Comparison of ENCODE assay signal across 20 mouse cellular contexts in the genomic region with DNA sequence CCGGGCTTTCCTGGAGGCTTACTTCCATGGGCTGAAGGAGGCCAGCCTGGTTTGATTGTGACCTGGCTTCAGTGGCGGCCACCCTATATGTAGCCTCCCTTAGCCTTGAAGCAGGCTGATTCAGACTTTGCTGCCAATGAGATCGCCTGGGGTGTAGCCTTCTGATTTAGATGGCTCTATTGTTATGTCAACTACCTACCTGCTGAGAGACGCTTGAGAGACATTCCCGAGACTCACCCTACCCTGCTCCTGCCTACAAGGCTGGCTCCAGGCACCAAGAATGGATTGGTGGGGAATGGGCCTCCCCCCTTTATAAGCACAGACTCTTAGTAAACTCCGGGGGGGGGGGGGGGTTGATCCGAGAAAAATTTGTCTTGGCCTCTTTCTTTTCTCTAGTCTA. TPM values are rescaled to one million over a fixed set of nuclear protein-coding genes. Genes with fewer than 3 reads are reported as not detected.
DNase-seq lines count a peak whose midpoint lies in the region; ATAC-seq and TF ChIP-seq lines count a peak whose summit lies in the region.
"Had no signal": no experiment of that assay in that cellular context is flagged by ENCODE, and none has a peak within 500 bp of the region (broad histone marks: within the 10 kb centered on the region; RNA-seq: fewer than 3 reads in every experiment).

No protein-coding gene starts in this region.

- peak overlapping the region; percentile 77 for H3K4me2 ChIP-seq in heart, postnatal 0 days (ENCODE audit: low read depth, low read length)
- H3K4me2 ChIP-seq in lung, postnatal 0 days (replicated peaks; ENCODE audit: low read depth, low read length), result peak overlapping the region; percentile 72
- peak overlapping the region; percentile 98 for H3K4me2 ChIP-seq in intestine, embryonic 15.5 days (replicated peaks)
- H3K4me2 ChIP-seq: embryonic facial prominence, embryonic 15.5 days; forebrain, embryonic 12.5 days; hindbrain, embryonic 15.5 days had no signal

- H3K9ac ChIP-seq in heart, postnatal 0 days (replicated peaks; ENCODE audit: low read depth, low read length), result peak overlapping the region; percentile 2; the same call in 1 of the 2 replicates
- H3K9ac ChIP-seq in lung, postnatal 0 days (replicated peaks; ENCODE audit: low read depth), result no peak overlapping the region
- H3K9ac ChIP-seq in intestine, embryonic 15.5 days, result 0 out of 2 replicates have a peak overlapping the region, but pooled peaks have one; percentile 6
- H3K9ac ChIP-seq: embryonic facial prominence, embryonic 15.5 days; forebrain, embryonic 12.5 days; hindbrain, embryonic 15.5 days had no signal

- no peak for TF ChIP-seq EP300 in heart, postnatal 0 days (IDR thresholded peaks at IDR 0.05; ENCODE audit: low read depth)
- no peak for TF ChIP-seq EP300 in lung, postnatal 0 days (IDR thresholded peaks at IDR 0.05)

- ATAC-seq in heart, postnatal 0 days (ENCODE audit: insufficient read depth, low read depth), result no peak
- no peak for ATAC-seq in lung, postnatal 0 days
- ATAC-seq in intestine, embryonic 15.5 days, result no peak
- ATAC-seq: Patski had no signal

- peaks cover 12% of the 10 kb centered on the region for H3K36me3 ChIP-seq in heart, postnatal 0 days (replicated peaks; ENCODE audit: control insufficient read depth, insufficient read depth, low read length)
- H3K36me3 ChIP-seq in lung, postnatal 0 days (ENCODE audit: insufficient read depth, low read length), result 0 out of 2 replicates have a peak, but pooled peaks cover 6% of the 10 kb centered on the region
- H3K36me3 ChIP-seq in intestine, embryonic 15.5 days, result no peaks in the 10 kb centered on the region
- H3K36me3 ChIP-seq: embryonic facial prominence, embryonic 15.5 days; forebrain, embryonic 12.5 days; hindbrain, embryonic 15.5 days had no signal

- H3K27me3 ChIP-seq in heart, postnatal 0 days (ENCODE audit: control insufficient read depth, insufficient read depth, low read length), result no peaks in the 10 kb centered on the region
- no peaks in the 10 kb centered on the region for H3K27me3 ChIP-seq in lung, postnatal 0 days (replicated peaks; ENCODE audit: insufficient read depth, low read length)
- 0 out of 2 replicates have a peak, but pooled peaks cover 4% of the 10 kb centered on the region for H3K27me3 ChIP-seq in intestine, embryonic 15.5 days (replicated peaks)
- H3K27me3 ChIP-seq: Patski had no signal

- TF ChIP-seq POLR2A in lung, adult 2 months (IDR thresholded peaks at IDR 0.05; ENCODE audit: borderline replicate concordance, extremely low read depth, low read depth, low read length), result no peak

- no peak overlapping the region for H3K27ac ChIP-seq in heart, postnatal 0 days (ENCODE audit: low read depth)
- H3K27ac ChIP-seq in lung, postnatal 0 days (ENCODE audit: low read length), result no peak overlapping the region
- H3K27ac ChIP-seq in intestine, embryonic 15.5 days, result no peak overlapping the region
- H3K27ac ChIP-seq: embryonic facial prominence, embryonic 15.5 days; forebrain, embryonic 12.5 days; hindbrain, embryonic 15.5 days had no signal

- no peak for DNase-seq in heart, postnatal 0 days (ENCODE audit: low spot score)
- no peak for DNase-seq in heart, adult 18-20 months
- no peak for DNase-seq in lung, postnatal 0 days (ENCODE audit: low spot score)
- no peak for DNase-seq in lung, adult 2 months
- DNase-seq in urinary bladder, postnatal 10 days (ENCODE audit: low spot score), result no peak
- DNase-seq in retina, embryonic 14.5 days (ENCODE audit: low spot score), result no peak
- DNase-seq: adrenal gland, adult 2 months; cerebellum, postnatal 14 days; embryo, embryonic 11 days; gastrocnemius, postnatal 14 days; heart, postnatal 36 days; kidney, adult 8-10 months; lung, postnatal 4 days; midbrain, embryonic 14.5 days; retina, postnatal 1 day had no signal

- peak overlapping the region; percentile 58 for H3K4me3 ChIP-seq in heart, postnatal 0 days (ENCODE audit: low read depth, low read length)
- H3K4me3 ChIP-seq in lung, postnatal 0 days (ENCODE audit: low read depth, low read length), result peak overlapping the region; percentile 80; the same call in 1 of the 2 replicates
- no peak overlapping the region for H3K4me3 ChIP-seq in lung, adult 2 months (replicated peaks; ENCODE audit: extremely low read depth, low read depth, low read length)
- no peak overlapping the region for H3K4me3 ChIP-seq in intestine, embryonic 15.5 days (replicated peaks)
- H3K4me3 ChIP-seq: embryonic facial prominence, embryonic 15.5 days; forebrain, embryonic 12.5 days; hindbrain, embryonic 15.5 days had no signal

- WGBS in heart, postnatal 0 days, result 43% methylated on average over 7 of the region's 7 CpGs
- WGBS in lung, postnatal 0 days, result 31% methylated on average over 7 of the region's 7 CpGs
- 41% methylated on average over 7 of the region's 7 CpGs for whole genome bisulfite sequencing in lung, adult 2 months
- WGBS in intestine, embryonic 15.5 days, result 30% methylated on average over 7 of the region's 7 CpGs

- peaks cover 27% of the 10 kb centered on the region for H3K4me1 ChIP-seq in heart, postnatal 0 days (ENCODE audit: control insufficient read depth, insufficient read depth)
- peaks cover 7% of the 10 kb centered on the region; the same call in 1 of the 2 replicates for H3K4me1 ChIP-seq in lung, postnatal 0 days (ENCODE audit: insufficient read depth, low read depth, low read length)
- peaks cover 33% of the 10 kb centered on the region for H3K4me1 ChIP-seq in lung, adult 2 months (ENCODE audit: control insufficient read depth, insufficient read depth, low read length)
- peaks cover 25% of the 10 kb centered on the region for H3K4me1 ChIP-seq in intestine, embryonic 15.5 days (replicated peaks)

- no peaks in the 10 kb centered on the region for H3K9me3 ChIP-seq in heart, postnatal 0 days (replicated peaks; ENCODE audit: control insufficient read depth, low read length)
- no peaks in the 10 kb centered on the region for H3K9me3 ChIP-seq in lung, postnatal 0 days (ENCODE audit: low read length)
- H3K9me3 ChIP-seq in intestine, embryonic 15.5 days, result no peaks in the 10 kb centered on the region
- H3K9me3 ChIP-seq: embryonic facial prominence, embryonic 15.5 days; forebrain, embryonic 12.5 days; hindbrain, embryonic 15.5 days had no signal

- TF ChIP-seq CTCF in heart, postnatal 0 days (IDR thresholded peaks at IDR 0.05; ENCODE audit: low read depth), result no peak
- TF ChIP-seq CTCF in lung, postnatal 0 days (IDR thresholded peaks at IDR 0.05), result no peak
- TF ChIP-seq CTCF in lung, adult 2 months (IDR thresholded peaks at IDR 0.05; ENCODE audit: insufficient read depth, low read length), result no peak

RNA-seq across cellular contexts. Expression of gene Rnf213, which starts 2.5 kb away (rescaled TPM):
- 36.7 and 45.4 TPM in 2 replicates for total RNA-seq in heart, postnatal 0 days (2014; rRNA removed; ENCODE audit: low replicate concordance)
- 3.4 and 4.5 TPM in 2 replicates for polyA plus RNA-seq in heart, postnatal 0 days (2015; fragmentation: Nextera tagmentation; extraction: Ambion mirVana)
- 10 to 100 TPM; 14.6 to 15.2 TPM for total RNA-seq in heart, adult 18-20 months (2021)
- polyA plus RNA-seq in lung, postnatal 0 days (2015; fragmentation: Nextera tagmentation; extraction: Ambion mirVana), result 8.2 and 9.7 TPM in 2 replicates
- 19.5 and 24.3 TPM in 2 replicates for polyA plus RNA-seq in lung, adult 2 months (2012; rRNA removed)
- 8.3 and 9.2 TPM in 2 replicates for polyA plus RNA-seq in intestine, embryonic 15.5 days (2015; fragmentation: Nextera tagmentation; extraction: Ambion mirVana)

RNA-seq across cellular contexts. Expression of gene Slc26a11, which starts 40.0 kb away (rescaled TPM):
- total RNA-seq in heart, postnatal 0 days (2014; rRNA removed; ENCODE audit: low replicate concordance), result 4.0 and 4.4 TPM in 2 replicates
- polyA plus RNA-seq in heart, postnatal 0 days (2015; fragmentation: Nextera tagmentation; extraction: Ambion mirVana), result 5.2 and 7.0 TPM in 2 replicates
- 1 to 10 TPM; 3.1 TPM for total RNA-seq in heart, adult 18-20 months (2021)
- 11.6 and 12.0 TPM in 2 replicates for polyA plus RNA-seq in lung, postnatal 0 days (2015; fragmentation: Nextera tagmentation; extraction: Ambion mirVana)
- polyA plus RNA-seq in lung, adult 2 months (2012; rRNA removed), result 25.7 and 28.0 TPM in 2 replicates
- 7.2 and 9.9 TPM in 2 replicates for polyA plus RNA-seq in intestine, embryonic 15.5 days (2015; fragmentation: Nextera tagmentation; extraction: Ambion mirVana)

RNA-seq across cellular contexts. Expression of gene Sgsh, which starts 40.1 kb away (rescaled TPM):
- 3.1 and 14.8 TPM in 2 replicates for total RNA-seq in heart, postnatal 0 days (2014; rRNA removed; ENCODE audit: low replicate concordance)
- polyA plus RNA-seq in heart, postnatal 0 days (2015; fragmentation: Nextera tagmentation; extraction: Ambion mirVana), result 4.7 and 6.5 TPM in 2 replicates
- 1 to 10 TPM; 4.8 to 5.6 TPM for total RNA-seq in heart, adult 18-20 months (2021)
- polyA plus RNA-seq in lung, postnatal 0 days (2015; fragmentation: Nextera tagmentation; extraction: Ambion mirVana), result 12.6 TPM in 2 replicates
- polyA plus RNA-seq in lung, adult 2 months (2012; rRNA removed), result 63.2 and 66.5 TPM in 2 replicates
- polyA plus RNA-seq in intestine, embryonic 15.5 days (2015; fragmentation: Nextera tagmentation; extraction: Ambion mirVana), result 7.5 and 10.5 TPM in 2 replicates

Comparison
In these comparisons a context has a peak if more than half of its experiments do, and no peak if none do; other contexts are left out.
1. H3K4me3 ChIP-seq: peak in heart, postnatal 0 days (single experiment) and lung, postnatal 0 days (single experiment); none in lung, adult 2 months (single experiment) and intestine, embryonic 15.5 days (single experiment).
2. Peak in every context shown above with its lines, with median percentiles within 50 percentile points of each other: H3K4me2 ChIP-seq.